Mouse (Mus musculus) hindbrain, postnatal 0 days (tissue): ENCODE results near the gene Cacna2d4. TPM values are rescaled to one million over a fixed set of nuclear protein-coding genes. Genes with fewer than 3 reads are reported as not detected.

Experiments used
- ATAC-seq: fragments of 200-750 bp; cut with Nextera tagmentation; 2 replicates; pipeline ENCODE4 v1.8.0; 2017; ENCODE audit warnings: mild to moderate bottlenecking, moderate TSS enrichment, moderate library complexity
- DNase-seq: peaks from one replicate; pipeline ENCODE4 v3.0.0-alpha.2; 2015; ENCODE audit warnings: low spot score
- H3K27ac ChIP-seq: fragments of 300-500 bp; sonication (generic); 2 replicates; pipeline ENCODE4 v1.5.1; 2014; ENCODE audit warnings: mild to moderate bottlenecking
- H3K27me3 ChIP-seq: fragments of 300-500 bp; sonication (generic); 2 replicates; pipeline ENCODE4 v1.6.1; 2014; ENCODE audit warnings: low read length, mixed read lengths; ENCODE audit not compliant: insufficient read depth
- H3K36me3 ChIP-seq: fragments of 300-500 bp; sonication (generic); 2 replicates; pipeline ENCODE4 v1.6.1; 2014; ENCODE audit warnings: low read length, mixed read lengths; ENCODE audit not compliant: insufficient read depth
- H3K4me1 ChIP-seq: fragments of 300-500 bp; sonication (generic); 2 replicates; pipeline ENCODE4 v1.6.1; 2014; ENCODE audit warnings: antibody characterized with exemption, low read length, mixed read lengths; ENCODE audit not compliant: insufficient read depth
- H3K4me2 ChIP-seq: fragments of 300-500 bp; sonication (generic); 2 replicates; pipeline ENCODE4 v1.6.1; 2014; ENCODE audit warnings: low read depth, mild to moderate bottlenecking, low read length, moderate library complexity, mixed read lengths
- H3K4me3 ChIP-seq: fragments of 300-500 bp; sonication (generic); 2 replicates; pipeline ENCODE4 v1.5.1; 2014; ENCODE audit warnings: low read length
- H3K9ac ChIP-seq: fragments of 300-500 bp; sonication (generic); replicated peaks from 2 replicates; pipeline ENCODE4 v1.6.1; 2014; ENCODE audit warnings: mild to moderate bottlenecking, low read length, moderate library complexity, mixed read lengths
- H3K9me3 ChIP-seq: fragments of 300-500 bp; sonication (generic); 2 replicates; pipeline ENCODE4 v1.6.1; 2016; ENCODE audit warnings: low read length, mixed read lengths
- CTCF ChIP-seq: IDR thresholded peaks from 2 replicates; pipeline ENCODE4 v1.5.1; 2016; ENCODE audit warnings: antibody characterized with exemption, control low read depth, low read depth
- WGBS: fragments of 180-500 bp; shearing (Covaris S2); extraction: QIAGEN DNeasy Blood & Tissue Kit; methylation state at CpG from one replicate; pipeline ENCODE4 v1.1.7; 2014; 5-methylcytosine and 5-hydroxymethylcytosine counted together
- polyA plus RNA-seq: library from polyadenylated mRNA; unstranded; fragments of >200 nt; fragmentation: Nextera tagmentation; extraction: Ambion mirVana; gene quantifications from 2 replicates; pipeline ENCODE4 v1.2.1, GENCODE M21; 2015
- total RNA-seq: library from RNA; depleted of rRNA; stranded (reverse); fragments of >200 nt; gene quantifications from 2 replicates; pipeline ENCODE4 v1.2.3, GENCODE M21; 2014

Cacna2d4 gene
- total and polyA plus RNA-seq, 2 experiments from 2014 or later, result 1.2 to 2.6 TPM

- peak; percentile 31 for DNase-seq
- no peak within 1 kb of the TSS for H3K4me2 ChIP-seq
- WGBS, result 59% methylated on average over 17 of the region's 17 CpGs
Measured at GRCm38 (mm10) chr6:119196382-119197305, 39.7 kb upstream of the Cacna2d4 start, which contains the start of gene Cacna1c. Gene Cacna1c (minus strand): TSS chr6:119196418.

GRCm38 (mm10) chr6:119198534-119199273, 37.6 kb upstream of the Cacna2d4 start:
- Histone ChIP-seq H3K36me3 (peaks cover 18% of the 10 kb centered on the region), H3K4me1 (no peaks in the 10 kb centered on the region), H3K27ac (no peak overlapping the region), H3K4me3 (no peak overlapping the region), H3K9ac (no peak overlapping the region), H3K9me3 (no peaks in the 10 kb centered on the region), H3K27me3 (no peaks in the 10 kb centered on the region), H3K4me2 (no peak overlapping the region)
- 0 out of 2 replicates have a peak, but pooled peaks have one; percentile 47 for ATAC-seq
- DNase-seq, result peak; percentile 56
- no peak for TF ChIP-seq CTCF
- WGBS, result 28% methylated on average over 15 of the region's 15 CpGs

More at GRCm38 (mm10) chr6:119196382-119197305, 39.7 kb upstream of the Cacna2d4 start, which contains the start of gene Cacna1c:
- Histone ChIP-seq H3K9ac (no peak within 1 kb of the TSS), H3K36me3 (peaks cover 14% of the 10 kb centered on the region), H3K4me3 (no peak within 1 kb of the TSS), H3K4me1 (no peaks in the 10 kb centered on the region), H3K9me3 (no peaks in the 10 kb centered on the region), H3K27ac (no peak within 1 kb of the TSS), H3K27me3 (no peaks in the 10 kb centered on the region)
- ATAC-seq, result no peak
- TF ChIP-seq CTCF, result no peak

GRCm38 (mm10) chr6:119199274-119199879, 36.9 kb upstream of the Cacna2d4 start:
- 0 out of 2 replicates have a peak, but pooled peaks cover 13% of the 10 kb centered on the region for H3K36me3 ChIP-seq
- H3K4me3 ChIP-seq, result no peak overlapping the region
- no peaks in the 10 kb centered on the region for H3K27me3 ChIP-seq
- 40% methylated on average over 8 of the region's 8 CpGs for WGBS
- H3K9ac ChIP-seq, result no peak overlapping the region
- TF ChIP-seq CTCF, result no peak
- H3K4me2 ChIP-seq, result no peak overlapping the region
- no peak for DNase-seq
- H3K9me3 ChIP-seq, result no peaks in the 10 kb centered on the region
- H3K4me1 ChIP-seq, result no peaks in the 10 kb centered on the region
- no peak for ATAC-seq
- H3K27ac ChIP-seq, result no peak overlapping the region

- no peak for TF ChIP-seq CTCF
Measured at GRCm38 (mm10) chr6:119200362-119200761, 36.0 kb upstream of the Cacna2d4 start.

GRCm38 (mm10) chr6:119201575-119201974, 34.8 kb upstream of the Cacna2d4 start:
- ATAC-seq (no peak), DNase-seq (no peak)
- 95% methylated on average over 4 of the region's 4 CpGs for WGBS
- Histone ChIP-seq H3K9me3 (no peaks in the 10 kb centered on the region), H3K4me2 (no peak overlapping the region), H3K4me1 (no peaks in the 10 kb centered on the region), H3K9ac (no peak overlapping the region), H3K36me3 (0 out of 2 replicates have a peak, but pooled peaks cover 13% of the 10 kb centered on the region), H3K27me3 (no peaks in the 10 kb centered on the region), H3K4me3 (no peak overlapping the region), H3K27ac (no peak overlapping the region)
- no peak for TF ChIP-seq CTCF

More at GRCm38 (mm10) chr6:119200362-119200761, 36.0 kb upstream of the Cacna2d4 start:
- H3K27me3 ChIP-seq, result no peaks in the 10 kb centered on the region
- no peak overlapping the region for H3K27ac ChIP-seq
- no peaks in the 10 kb centered on the region for H3K4me1 ChIP-seq
- no peak overlapping the region for H3K4me3 ChIP-seq
- ATAC-seq, result no peak
- no peaks in the 10 kb centered on the region for H3K9me3 ChIP-seq
- WGBS, result 75% methylated on average over 5 of the region's 5 CpGs
- no peak overlapping the region for H3K9ac ChIP-seq
- H3K4me2 ChIP-seq, result no peak overlapping the region
- no peak for DNase-seq
- H3K36me3 ChIP-seq, result 0 out of 2 replicates have a peak, but pooled peaks cover 13% of the 10 kb centered on the region

- Histone ChIP-seq H3K9ac (no peak overlapping the region), H3K27ac (no peak overlapping the region), H3K36me3 (0 out of 2 replicates have a peak, but pooled peaks cover 13% of the 10 kb centered on the region), H3K4me3 (no peak overlapping the region), H3K9me3 (no peaks in the 10 kb centered on the region), H3K4me2 (no peak overlapping the region), H3K4me1 (no peaks in the 10 kb centered on the region), H3K27me3 (no peaks in the 10 kb centered on the region)
- DNase-seq (no peak), ATAC-seq (no peak)
- 92% methylated on average over 7 of the region's 7 CpGs for WGBS
- TF ChIP-seq CTCF, result no peak
Measured at GRCm38 (mm10) chr6:119204286-119204685, 32.0 kb upstream of the Cacna2d4 start.
